Mouse (Mus musculus) embryonic fibroblast, embryonic 13.5 days (primary cell): ENCODE measurements around the gene Rasgef1b.

Source experiments
- CTCF ChIP-seq: IDR thresholded peaks from 2 replicates; pipeline ENCODE4 v1.5.1; 2011; ENCODE audit warnings: mild to moderate bottlenecking, control low read depth, low read length, moderate library complexity, borderline replicate concordance; ENCODE audit not compliant: insufficient read depth
- POLR2A ChIP-seq: IDR thresholded peaks from 2 replicates; pipeline ENCODE4 v1.6.1; 2011; ENCODE audit warnings: low read depth, mild to moderate bottlenecking, control low read depth, low read length, moderate library complexity

GRCm38 (mm10) chr5:99477420-99477815, 251.4 kb downstream of the Rasgef1b start:
- no peak for TF ChIP-seq POLR2A
- no peak for TF ChIP-seq CTCF
